ENCODE assay signal across 21 mouse cellular contexts in the genomic region with DNA sequence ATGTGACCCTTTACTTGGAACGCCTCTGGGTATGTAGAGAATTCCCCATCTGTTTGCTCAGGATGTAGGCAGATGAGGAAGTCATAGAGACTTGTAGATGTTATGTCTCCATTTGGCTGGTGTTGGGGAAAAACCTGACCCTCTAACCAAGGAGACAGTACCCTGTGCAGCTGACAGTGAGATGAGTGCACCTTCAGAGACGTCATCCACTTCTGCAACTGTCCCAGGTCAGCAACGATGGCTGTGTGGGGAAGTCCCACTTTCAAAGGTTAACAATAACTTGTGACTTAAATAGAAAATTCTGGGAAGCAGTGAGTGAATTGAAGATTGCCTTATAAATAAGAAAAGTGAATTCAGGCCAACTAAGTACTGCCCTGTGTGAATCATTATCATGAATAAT.
"Had no signal": no experiment of that assay in that cellular context is flagged by ENCODE, and none has a peak within 500 bp of the region (broad histone marks: within the 10 kb centered on the region; RNA-seq: fewer than 3 reads in every experiment).

No protein-coding gene starts in this region.

- ATAC-seq: liver, postnatal 0 days; midbrain, embryonic 16.5 days had no signal

- H3K27ac ChIP-seq: midbrain, embryonic 10.5 days; midbrain, embryonic 12.5 days; neural tube, embryonic 13.5 days; neural tube, embryonic 15.5 days; stomach, embryonic 15.5 days; stomach, postnatal 0 days had no signal

- H3K9ac ChIP-seq: liver, postnatal 0 days; lung, embryonic 14.5 days; midbrain, embryonic 12.5 days; neural tube, embryonic 13.5 days; neural tube, embryonic 15.5 days; stomach, embryonic 15.5 days had no signal

- H3K4me1 ChIP-seq: midbrain, embryonic 10.5 days; midbrain, embryonic 12.5 days; neural tube, embryonic 13.5 days; neural tube, embryonic 15.5 days; stomach, embryonic 15.5 days had no signal

- H3K27me3 ChIP-seq: midbrain, embryonic 12.5 days; neural tube, embryonic 13.5 days; neural tube, embryonic 15.5 days; stomach, embryonic 15.5 days had no signal

- DNase-seq: liver, postnatal 0 days; lung, embryonic 14.5 days; lung, postnatal 10 days; lung, postnatal 4 days; midbrain, embryonic 14.5 days; retina, postnatal 1 day; right cerebral cortex, adult 18-20 months; right cerebral cortex, postnatal 25 days; right cerebral cortex, postnatal 4 days; spleen, adult 18-20 months; thymus, adult 2 months; thymus, postnatal 25 days; thymus, postnatal 4 days had no signal

- H3K36me3 ChIP-seq: midbrain, embryonic 10.5 days; midbrain, embryonic 12.5 days; neural tube, embryonic 13.5 days; neural tube, embryonic 15.5 days; stomach, embryonic 15.5 days had no signal

- H3K4me2 ChIP-seq: lung, embryonic 14.5 days; midbrain, embryonic 12.5 days; neural tube, embryonic 13.5 days; neural tube, embryonic 15.5 days; stomach, embryonic 15.5 days had no signal

- H3K9me3 ChIP-seq: midbrain, embryonic 10.5 days; midbrain, embryonic 12.5 days; neural tube, embryonic 13.5 days; neural tube, embryonic 15.5 days; stomach, embryonic 15.5 days had no signal

- H3K4me3 ChIP-seq: midbrain, embryonic 10.5 days; midbrain, embryonic 12.5 days; myocyte; neural tube, embryonic 13.5 days; neural tube, embryonic 15.5 days; stomach, embryonic 15.5 days had no signal
